Mouse (Mus musculus) limb, embryonic 14.5 days (tissue): ENCODE results near the gene Anks1b. TPM values are rescaled to one million over a fixed set of nuclear protein-coding genes. Genes with fewer than 3 reads are reported as not detected.

Source experiments
- ATAC-seq: fragments of 200-750 bp; cut with Nextera tagmentation; 2 replicates; pipeline ENCODE4 v1.8.0; 2017; ENCODE audit warnings: low read depth, moderate number of reproducible peaks, moderate TSS enrichment; ENCODE audit not compliant: low FRiP score
- DNase-seq: peaks from one replicate; pipeline ENCODE4 v3.0.0-alpha.2; 2015; ENCODE audit warnings: low spot score
- H3K27ac ChIP-seq: fragments of 300-500 bp; sonication (generic); replicated peaks from 2 replicates; pipeline ENCODE4 v1.5.1; 2014; ENCODE audit warnings: low read depth, mild to moderate bottlenecking, low read length, moderate library complexity, mixed read lengths
- H3K27me3 ChIP-seq: fragments of 300-500 bp; sonication (generic); 2 replicates; pipeline ENCODE4 v1.6.1; 2014; ENCODE audit warnings: low read length, mixed read lengths; ENCODE audit not compliant: control insufficient read depth, insufficient read depth
- H3K36me3 ChIP-seq: fragments of 300-500 bp; sonication (generic); 2 replicates; pipeline ENCODE4 v1.6.1; 2014; ENCODE audit warnings: mild to moderate bottlenecking, low read length, moderate library complexity, mixed read lengths; ENCODE audit not compliant: control insufficient read depth, insufficient read depth
- H3K4me1 ChIP-seq: fragments of 300-500 bp; sonication (generic); 2 replicates; pipeline ENCODE4 v1.6.1; 2014; ENCODE audit warnings: antibody characterized with exemption, low read length, mixed read lengths; ENCODE audit not compliant: control insufficient read depth, insufficient read depth
- H3K4me2 ChIP-seq: fragments of 300-500 bp; sonication (generic); replicated peaks from 2 replicates; pipeline ENCODE4 v1.6.1; 2014; ENCODE audit warnings: low read depth, mild to moderate bottlenecking, low read length, moderate library complexity; ENCODE audit not compliant: severe bottlenecking
- H3K4me3 ChIP-seq: fragments of 300-500 bp; sonication (generic); replicated peaks from 2 replicates; pipeline ENCODE4 v1.5.1; 2014; ENCODE audit warnings: low read length
- H3K9ac ChIP-seq: fragments of 300-500 bp; sonication (generic); 2 replicates; pipeline ENCODE4 v1.6.1; 2014; ENCODE audit warnings: mild to moderate bottlenecking, low read depth, low read length, moderate library complexity; ENCODE audit not compliant: severe bottlenecking
- H3K9me3 ChIP-seq: fragments of 300-500 bp; sonication (generic); 2 replicates; pipeline ENCODE4 v1.6.1; 2016; ENCODE audit warnings: low read length; ENCODE audit not compliant: control insufficient read depth
- POLR2A ChIP-seq: fragments of 200-500 bp; IDR thresholded peaks from 2 replicates; pipeline ENCODE4 v1.8.0; 2012; ENCODE audit warnings: inconsistent platforms, mild to moderate bottlenecking, moderate library complexity, borderline replicate concordance; ENCODE audit not compliant: insufficient read depth, insufficient read length; ENCODE audit errors: extremely low read depth
- WGBS: fragments of 180-500 bp; shearing (Covaris S2); extraction: QIAGEN DNeasy Blood & Tissue Kit; methylation state at CpG from one replicate; pipeline ENCODE4 v1.1.7; 2014; 5-methylcytosine and 5-hydroxymethylcytosine counted together
- polyA plus RNA-seq, 2 experiments: library from polyadenylated mRNA; depleted of rRNA in 1 of 2; stranded (reverse) in 1 of 2; unstranded in 1 of 2; fragments of >200 nt; fragmentation: Nextera tagmentation in 1 of 2; extraction: Ambion mirVana in 1 of 2; gene quantifications; 2 replicates each; pipeline versions ENCODE4 v1.2.1 to v1.2.3; 2012 to 2014

Anks1b gene
- polyA plus RNA-seq, 2 experiments = 2.6 to 4.3 TPM

DNA sequence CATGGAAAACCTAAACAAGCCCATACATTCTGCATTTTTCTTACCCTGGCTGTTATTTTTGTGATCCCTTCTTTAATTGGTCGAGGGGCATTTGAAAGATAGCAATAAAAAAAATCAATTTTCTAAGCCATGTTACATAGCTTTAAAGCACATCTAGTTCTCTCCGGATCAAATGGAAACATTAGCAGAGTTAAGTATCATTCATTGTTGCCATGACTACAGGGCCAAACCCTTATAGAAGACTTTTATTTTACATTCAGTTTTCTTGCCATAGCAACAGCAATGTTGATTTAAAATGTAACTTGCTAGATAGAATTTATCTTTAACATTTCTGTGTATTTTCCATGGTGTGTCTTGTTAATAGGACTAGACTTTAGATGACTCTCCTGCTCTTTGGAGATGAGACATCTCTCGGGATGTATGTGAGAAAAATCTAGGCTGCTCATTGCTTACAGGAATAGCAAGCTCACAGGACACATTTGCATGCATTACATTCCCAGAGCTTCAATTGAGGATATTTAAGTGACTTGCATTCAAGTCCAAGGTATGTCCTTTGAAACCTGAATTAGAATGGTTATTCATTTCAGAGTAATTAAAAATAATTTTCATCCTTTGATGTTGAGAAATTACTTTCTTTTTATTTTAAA, 620.8 kb downstream of the Anks1b start:
- Histone ChIP-seq H3K4me3 (no peak overlapping the region), H3K27me3 (no peaks in the 10 kb centered on the region), H3K4me1 (no peaks in the 10 kb centered on the region), H3K4me2 (no peak overlapping the region), H3K9ac (no peak overlapping the region), H3K27ac (no peak overlapping the region), H3K36me3 (no peaks in the 10 kb centered on the region), H3K9me3 (no peaks in the 10 kb centered on the region)
- WGBS = 77% methylated on average over 3 of the region's 3 CpGs
- DNase-seq = peak; percentile 27
- ATAC-seq = no peak
- no peak for TF ChIP-seq POLR2A

DNA sequence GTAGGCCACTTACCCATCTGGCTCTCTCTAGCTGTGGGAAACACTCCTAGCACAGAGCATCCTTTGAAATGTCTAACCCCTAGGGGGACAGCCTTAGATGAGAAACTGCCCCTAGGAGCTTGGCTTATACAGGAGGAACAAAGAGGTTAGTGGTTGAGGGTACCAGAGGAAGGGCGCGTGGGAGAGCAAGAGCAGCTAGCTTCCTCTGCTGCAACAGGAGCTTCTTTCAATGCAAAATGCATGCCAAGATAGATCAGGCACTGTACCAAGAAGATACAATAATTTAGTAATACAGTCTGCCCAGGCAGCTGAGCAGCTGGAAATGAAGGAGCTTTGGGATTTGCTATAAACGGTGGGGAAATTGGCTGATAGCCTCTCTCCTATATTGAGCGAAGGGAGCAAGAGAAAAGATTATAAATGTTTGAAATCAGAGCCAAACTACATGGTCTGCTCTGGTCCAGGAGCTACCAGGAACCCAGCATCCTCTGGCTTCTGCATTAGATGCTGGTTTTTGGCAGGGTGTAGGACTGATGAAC, 621.7 kb downstream of the Anks1b start:
- DNase-seq (no peak), ATAC-seq (no peak; the same call in 1 of the 2 replicates)
- Histone ChIP-seq H3K4me1 (no peaks in the 10 kb centered on the region), H3K36me3 (no peaks in the 10 kb centered on the region), H3K9me3 (no peaks in the 10 kb centered on the region), H3K27me3 (no peaks in the 10 kb centered on the region), H3K9ac (no peak overlapping the region), H3K27ac (no peak overlapping the region), H3K4me2 (no peak overlapping the region), H3K4me3 (no peak overlapping the region)
- no peak for TF ChIP-seq POLR2A
- 69% methylated on average over 4 of the region's 4 CpGs for WGBS

DNA sequence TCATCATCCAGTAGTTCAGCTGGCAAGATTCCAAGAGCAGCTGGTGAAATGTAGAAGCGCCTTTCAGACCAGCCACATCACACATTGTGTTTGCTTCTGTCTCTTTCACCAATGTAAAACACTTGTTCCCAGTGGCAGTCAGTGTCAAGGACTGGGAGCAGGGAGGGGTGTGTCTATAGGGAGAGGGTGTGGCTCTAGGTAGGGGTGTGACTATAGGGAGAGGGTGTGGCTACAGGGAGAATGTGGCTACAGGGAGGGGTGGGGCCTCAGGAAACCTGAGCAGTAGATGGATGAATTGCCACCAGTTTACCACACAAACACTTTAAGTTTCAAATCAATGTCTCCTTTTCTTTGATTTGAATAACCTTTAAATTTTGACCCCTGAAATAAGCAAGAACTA, 634.3 kb downstream of the Anks1b start:
- H3K9me3 ChIP-seq = no peaks in the 10 kb centered on the region; the same call in 1 of the 2 replicates
- no peak overlapping the region for H3K4me3 ChIP-seq
- no peak overlapping the region for H3K4me2 ChIP-seq
- H3K4me1 ChIP-seq = no peaks in the 10 kb centered on the region
- no peak for TF ChIP-seq POLR2A
- no peaks in the 10 kb centered on the region for H3K27me3 ChIP-seq
- DNase-seq (no peak), ATAC-seq (no peak)
- no peak overlapping the region for H3K27ac ChIP-seq
- H3K9ac ChIP-seq = no peak overlapping the region
- H3K36me3 ChIP-seq = no peaks in the 10 kb centered on the region
- WGBS = 47% methylated on average over 1 of the region's 1 CpGs

DNA sequence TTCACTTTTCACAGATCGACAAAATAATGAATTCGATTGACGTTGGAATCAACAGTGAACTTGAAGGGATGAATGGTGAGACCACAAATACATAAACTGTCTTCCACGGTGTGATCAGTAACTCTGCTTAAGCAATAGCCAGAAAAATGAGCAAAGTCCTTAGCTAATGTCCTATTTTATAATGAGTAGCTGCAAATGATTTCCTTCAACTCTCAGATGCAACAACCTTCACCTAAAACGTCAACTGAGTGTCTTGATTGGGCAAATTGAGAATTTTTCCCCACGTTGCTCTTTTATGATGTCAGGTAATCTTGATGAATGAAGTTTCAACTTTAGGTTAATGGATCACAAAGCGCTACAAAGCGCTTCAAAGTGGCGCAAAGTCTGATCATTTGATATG, 639.5 kb downstream of the Anks1b start:
- no peak for DNase-seq

DNA sequence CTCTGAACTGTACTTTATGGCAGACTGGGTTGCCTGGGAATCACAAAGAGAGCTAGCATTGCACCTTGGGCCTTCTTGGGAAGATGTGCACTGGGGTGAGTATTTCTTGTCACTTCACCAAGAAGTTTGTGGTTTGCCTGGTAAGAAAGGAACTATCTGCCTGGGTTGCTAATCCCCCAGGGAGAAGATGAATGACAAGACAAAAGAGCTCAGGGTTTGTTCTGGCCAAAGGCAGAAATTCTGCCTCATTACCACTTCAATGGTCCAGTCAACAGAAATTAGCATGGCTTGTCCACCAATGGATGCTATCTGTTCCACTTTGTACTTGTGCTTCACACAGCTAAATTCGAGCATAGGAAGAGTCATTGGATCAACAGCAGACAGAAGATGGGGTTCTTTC, 658.5 kb downstream of the Anks1b start:
- H3K9me3 ChIP-seq = no peaks in the 10 kb centered on the region
- no peak for TF ChIP-seq POLR2A
- no peaks in the 10 kb centered on the region for H3K4me1 ChIP-seq
- no peaks in the 10 kb centered on the region for H3K27me3 ChIP-seq
- H3K27ac ChIP-seq = no peak overlapping the region
- DNase-seq = no peak
- H3K9ac ChIP-seq = no peak overlapping the region
- WGBS = 82% methylated on average over 1 of the region's 1 CpGs
- no peak overlapping the region for H3K4me2 ChIP-seq
- ATAC-seq = no peak
- no peak overlapping the region for H3K4me3 ChIP-seq
- no peaks in the 10 kb centered on the region for H3K36me3 ChIP-seq

More for the DNA sequence above, 639.5 kb downstream of the Anks1b start:
- Histone ChIP-seq H3K27me3 (no peaks in the 10 kb centered on the region), H3K9ac (no peak overlapping the region), H3K27ac (no peak overlapping the region), H3K4me1 (no peaks in the 10 kb centered on the region), H3K4me2 (no peak overlapping the region), H3K4me3 (no peak overlapping the region), H3K36me3 (no peaks in the 10 kb centered on the region), H3K9me3 (no peaks in the 10 kb centered on the region)
- ATAC-seq = no peak
- no peak for TF ChIP-seq POLR2A
- 86% methylated on average over 9 of the region's 9 CpGs for WGBS
